Mouse (Mus musculus) limb, embryonic 10.5 days (tissue): ENCODE data around the gene Foxa2. TPM values are rescaled to one million over a fixed set of nuclear protein-coding genes. Genes with fewer than 3 reads are reported as not detected.

Experiments used
- DNase-seq: peaks from one replicate; pipeline ENCODE4 v3.0.0-alpha.2; 2017; ENCODE audit warnings: low spot score
- H3K27ac ChIP-seq: fragments of 300-500 bp; sonication (generic); 2 replicates; pipeline ENCODE4 v1.5.1; 2016; ENCODE audit warnings: mild to moderate bottlenecking
- H3K27me3 ChIP-seq: fragments of 300-500 bp; sonication (generic); 2 replicates; pipeline ENCODE4 v1.6.1; 2016; ENCODE audit warnings: low read depth, mild to moderate bottlenecking; ENCODE audit not compliant: poor library complexity, severe bottlenecking
- H3K36me3 ChIP-seq: fragments of 300-500 bp; sonication (generic); 2 replicates; pipeline ENCODE4 v1.6.1; 2016; ENCODE audit warnings: mild to moderate bottlenecking, moderate library complexity
- H3K4me1 ChIP-seq: fragments of 300-500 bp; sonication (generic); 2 replicates; pipeline ENCODE4 v1.6.1; 2016
- H3K4me3 ChIP-seq: fragments of 300-500 bp; sonication (generic); 2 replicates; pipeline ENCODE4 v1.5.1; 2016; ENCODE audit warnings: mild to moderate bottlenecking, moderate library complexity
- H3K9me3 ChIP-seq: fragments of 300-500 bp; sonication (generic); replicated peaks from 2 replicates; pipeline ENCODE4 v1.6.1; 2016; ENCODE audit warnings: mild to moderate bottlenecking
- WGBS: fragments of 180-500 bp; shearing (Covaris S2); methylation state at CpG from one replicate; pipeline ENCODE4 v1.1.7; 2016; 5-methylcytosine and 5-hydroxymethylcytosine counted together
- microRNA-seq: library from miRNA; unstranded; fragments of <30 nt; microRNA quantifications from one replicate; pipeline ENCODE4, GENCODE M21; 2017
- polyA plus RNA-seq: library from polyadenylated mRNA; unstranded; fragments of >200 nt; fragmentation: Nextera tagmentation; extraction: Ambion mirVana; gene quantifications from 2 replicates; pipeline ENCODE4 v1.2.1, GENCODE M21; 2016

Foxa2 gene
- polyA plus RNA-seq, 1 experiment from 2014 or later = not detected

- Histone ChIP-seq H3K9me3 (no peaks in the 10 kb centered on the region), H3K4me1 (no peaks in the 10 kb centered on the region), H3K4me3 (no peak overlapping the region), H3K27ac (no peak overlapping the region), H3K27me3 (no peaks in the 10 kb centered on the region), H3K36me3 (no peaks in the 10 kb centered on the region)
- 93% methylated on average over 4 of the region's 4 CpGs for WGBS
- DNase-seq = no peak
Measured at GRCm38 (mm10) chr2:148009049-148009448, 37.7 kb downstream of the Foxa2 start.

DNA sequence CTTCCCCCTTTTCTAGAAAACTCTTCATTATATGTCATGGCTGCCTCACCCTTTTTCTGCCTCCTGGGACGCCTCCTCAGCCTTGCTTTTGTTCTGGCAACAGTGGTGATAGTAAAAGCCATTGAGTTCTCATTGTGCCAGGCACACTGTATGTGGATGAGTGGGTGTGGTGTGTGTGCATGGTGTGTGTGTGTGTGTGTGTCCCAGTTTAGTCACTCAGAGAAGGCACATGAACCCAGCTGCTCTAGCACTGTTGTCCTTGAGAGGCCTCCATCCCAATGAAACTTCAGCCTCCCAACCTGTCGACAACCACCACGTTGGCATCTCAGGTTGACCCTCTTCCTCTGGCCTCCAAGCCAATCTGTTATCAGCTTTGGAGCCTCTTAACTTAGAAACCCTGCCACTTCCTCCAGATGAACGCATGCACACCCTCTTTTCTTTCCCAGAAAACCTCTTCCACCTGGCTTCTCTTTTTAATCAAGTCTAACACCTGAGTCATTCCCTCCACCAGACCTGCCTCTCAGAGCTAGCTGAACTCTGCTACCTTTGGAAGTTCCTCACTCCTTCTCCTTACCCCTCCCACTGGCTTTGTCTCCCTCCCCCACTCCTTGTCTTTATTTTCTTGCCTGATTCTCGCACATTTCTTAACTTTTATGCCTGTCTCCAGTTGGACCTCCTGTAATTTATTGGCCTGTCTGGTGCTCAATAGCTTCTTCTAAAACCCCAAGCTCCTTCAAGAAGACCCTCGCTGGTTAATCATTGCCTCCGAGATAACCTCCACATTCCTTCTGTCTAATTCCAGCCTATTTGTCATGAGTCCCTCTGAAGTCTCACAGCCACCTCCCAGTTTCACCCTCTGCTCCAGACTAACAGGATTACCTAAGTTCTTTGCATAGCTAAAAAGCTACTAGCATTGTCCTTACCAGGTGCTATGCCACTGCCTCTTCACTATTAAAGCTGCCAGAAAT is 41.9 kb downstream of the Foxa2 start:
- H3K27me3 ChIP-seq = no peaks in the 10 kb centered on the region
- no peaks in the 10 kb centered on the region for H3K36me3 ChIP-seq
- no peaks in the 10 kb centered on the region for H3K9me3 ChIP-seq
- H3K27ac ChIP-seq = no peak overlapping the region
- DNase-seq = no peak
- no peak overlapping the region for H3K4me3 ChIP-seq
- H3K4me1 ChIP-seq = no peaks in the 10 kb centered on the region
- WGBS = 52% methylated on average over 7 of the region's 7 CpGs

GRCm38 (mm10) chr2:148003511-148003910 is 43.3 kb downstream of the Foxa2 start:
- Histone ChIP-seq H3K36me3 (no peaks in the 10 kb centered on the region), H3K27me3 (no peaks in the 10 kb centered on the region), H3K9me3 (no peaks in the 10 kb centered on the region), H3K4me1 (no peaks in the 10 kb centered on the region), H3K27ac (no peak overlapping the region), H3K4me3 (no peak overlapping the region)
- WGBS = 89% methylated on average over 3 of the region's 3 CpGs
- DNase-seq = no peak

DNA sequence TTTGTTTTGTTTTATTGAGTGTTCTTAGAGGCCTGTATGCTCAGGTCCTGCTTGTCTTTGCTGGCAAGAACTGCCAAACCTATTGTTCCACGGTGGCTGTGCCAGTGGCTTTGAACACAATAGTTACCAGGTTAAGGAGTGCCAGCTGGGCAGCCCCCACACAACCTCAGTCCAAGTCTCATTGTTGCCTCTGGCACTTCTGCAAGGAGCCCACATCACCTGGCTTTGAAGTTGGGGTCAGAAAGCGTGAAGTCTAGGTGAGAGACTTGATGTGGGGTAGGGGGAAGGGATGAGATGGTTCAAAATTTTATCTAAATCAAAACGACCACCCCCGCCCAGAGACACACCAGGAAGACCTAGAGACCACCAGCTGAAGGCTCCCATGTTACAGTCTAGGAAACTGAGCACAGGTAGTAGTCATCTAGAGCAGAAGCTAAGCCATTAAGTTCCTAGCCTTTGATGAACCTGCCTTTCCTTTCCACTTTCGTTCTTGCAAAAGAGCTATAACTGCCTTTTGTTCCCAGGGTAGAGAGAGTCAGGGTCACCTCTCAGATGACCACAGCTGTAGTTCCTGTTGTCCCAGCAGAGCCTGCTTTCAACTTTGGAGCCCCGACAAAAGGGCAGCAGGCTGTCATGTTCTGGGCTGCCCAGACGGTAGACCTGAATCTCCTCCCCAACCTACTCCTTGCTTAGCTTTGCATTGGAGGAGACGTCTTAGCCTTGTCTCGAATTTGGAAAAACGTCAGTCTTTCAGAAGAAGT is 48.4 kb downstream of the Foxa2 start:
- WGBS = 84% methylated on average over 10 of the region's 10 CpGs
- Histone ChIP-seq H3K4me3 (no peak overlapping the region), H3K27me3 (no peaks in the 10 kb centered on the region), H3K36me3 (no peaks in the 10 kb centered on the region), H3K4me1 (no peaks in the 10 kb centered on the region), H3K9me3 (no peaks in the 10 kb centered on the region), H3K27ac (no peak overlapping the region)
- DNase-seq = no peak

DNA sequence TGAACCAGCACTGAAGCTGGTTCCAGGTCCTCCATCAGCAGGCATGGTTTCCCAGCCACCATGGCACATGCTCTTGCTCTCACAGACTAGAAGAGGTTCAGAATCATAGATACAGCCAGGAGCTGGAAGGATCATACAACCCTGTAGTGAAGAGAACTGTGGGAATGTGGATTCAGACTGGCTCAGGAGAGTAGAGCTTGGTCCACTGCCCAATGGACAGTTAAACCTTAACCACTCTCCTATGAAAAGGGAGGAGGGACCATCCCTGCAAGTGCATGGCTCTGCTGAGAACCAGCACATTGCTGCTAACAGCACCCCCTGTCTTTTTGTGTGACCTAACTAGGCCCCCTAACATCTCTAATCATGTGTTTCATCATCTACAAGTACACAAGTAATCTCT is 50.0 kb downstream of the Foxa2 start:
- no peak for DNase-seq
- Histone ChIP-seq H3K27me3 (no peaks in the 10 kb centered on the region), H3K9me3 (no peaks in the 10 kb centered on the region), H3K36me3 (no peaks in the 10 kb centered on the region), H3K4me3 (no peak overlapping the region), H3K27ac (no peak overlapping the region), H3K4me1 (no peaks in the 10 kb centered on the region)

- no peaks in the 10 kb centered on the region for H3K36me3 ChIP-seq
- no peak overlapping the region for H3K4me3 ChIP-seq
- H3K27ac ChIP-seq = no peak overlapping the region
- H3K4me1 ChIP-seq = no peaks in the 10 kb centered on the region
- H3K27me3 ChIP-seq = no peaks in the 10 kb centered on the region
- H3K9me3 ChIP-seq = no peaks in the 10 kb centered on the region
- DNase-seq = no peak
- 79% methylated on average over 4 of the region's 4 CpGs for WGBS
Measured at GRCm38 (mm10) chr2:147993821-147994220, 52.9 kb downstream of the Foxa2 start.

DNA sequence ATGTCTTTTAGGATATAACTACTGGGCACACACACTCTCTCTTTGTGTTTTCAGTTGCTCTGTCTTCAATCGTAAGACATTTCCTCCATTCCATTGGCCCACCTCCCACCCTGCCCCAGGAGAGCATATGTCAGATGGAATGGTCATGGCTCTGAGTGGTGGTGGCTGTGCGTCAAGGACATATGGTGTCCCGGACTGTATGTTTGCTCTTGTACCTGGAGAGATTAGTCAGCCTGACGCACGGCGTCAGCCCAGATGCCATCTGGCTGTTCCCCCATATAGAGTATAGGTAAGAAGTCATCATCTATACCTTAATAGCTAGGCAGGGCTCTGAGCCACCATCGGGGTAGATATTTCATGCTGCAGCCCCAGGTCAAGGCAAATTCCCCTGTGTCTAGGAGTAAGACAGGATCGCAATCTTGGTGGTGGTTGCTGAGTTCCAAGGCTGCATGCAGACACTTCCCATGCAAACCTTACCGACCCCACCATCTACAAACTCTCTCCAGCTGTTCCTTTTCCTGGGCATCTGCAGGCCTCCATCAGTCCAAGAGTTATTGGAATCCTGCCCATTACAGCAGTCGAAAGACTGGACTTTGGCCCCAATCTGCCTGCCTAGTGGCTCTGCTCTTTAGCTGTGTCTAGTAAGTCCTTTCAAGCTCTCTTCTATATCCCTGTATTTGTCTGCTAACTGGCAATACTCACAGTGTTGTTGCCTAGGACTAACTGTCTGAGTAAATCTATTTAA is 53.7 kb downstream of the Foxa2 start:
- H3K27ac ChIP-seq = no peak overlapping the region
- no peaks in the 10 kb centered on the region for H3K27me3 ChIP-seq
- DNase-seq = no peak
- H3K9me3 ChIP-seq = no peaks in the 10 kb centered on the region
- no peaks in the 10 kb centered on the region for H3K36me3 ChIP-seq
- H3K4me1 ChIP-seq = no peaks in the 10 kb centered on the region
- WGBS = 96% methylated on average over 10 of the region's 10 CpGs
- no peak overlapping the region for H3K4me3 ChIP-seq

Small RNA genes within 50 kb of the gene (microRNA-seq; reads per million reads assigned to microRNA genes)
- gene Gm27420 = not detected
